Mouse (Mus musculus) heart, postnatal 14 days (tissue): Measurements from ENCODE around the gene Myom1. TPM values are rescaled to one million over a fixed set of nuclear protein-coding genes. Genes with fewer than 3 reads are reported as not detected.
"Not testable (repeated sequence)": the region's sequence is repeated elsewhere in the genome, so short reads cannot be mapped to it uniquely, and the experiment has no call there.

ENCODE experiments used
- DNase-seq, 2 experiments: peaks; one replicate each; pipeline ENCODE4 v3.0.0; 2021 to 2022
- intact Hi-C: fragments of 180-260 bp; cut with DNase I; formaldehyde crosslinking; loops from one replicate; pipeline ENCODE4 v1.15.1; 2025
- long read RNA-seq, 2 experiments: library from polyadenylated mRNA; stranded (forward); transcript quantifications; one replicate each; pipeline ENCODE4 v2.0.0; 2021
- total RNA-seq, 2 experiments: library from RNA; stranded (reverse); gene quantifications; 2 replicates each; pipeline ENCODE4 v1.2.3; 2021

Myom1 gene
- total RNA-seq, result 1,000 to 10,000 TPM; 1,141 to 1,154 TPM
- long read RNA-seq, experiment 1, full-length matches to known transcripts, result 185 of 462 reads
- long read RNA-seq, experiment 1, partial matches to known transcripts, result 261 of 462 reads
- long read RNA-seq, experiment 1, other reads (novel, unspliced or antisense), result 16 of 462 reads
- long read RNA-seq, experiment 2, full-length matches to known transcripts, result 177 of 456 reads
- long read RNA-seq, experiment 2, partial matches to known transcripts, result 257 of 456 reads
- long read RNA-seq, experiment 2, other reads (novel, unspliced or antisense), result 22 of 456 reads

GRCm38 (mm10) chr17:71002081-71002743 is at the start of gene Myom1:
Gene Myom1 (plus strand): TSS chr17:71002633.
- DNase-seq, result peak; percentile 100
- intact Hi-C loops, result loop anchor here (2.0 to 5.0 kb wide), 2 partner anchors 19 to 180 kb away; partner anchors contain the start of gene Lpin2

GRCm38 (mm10) chr17:70963546-70963945 is 38.9 kb upstream of the Myom1 start:
- peak; percentile 92 to 95 for DNase-seq
- intact Hi-C loops, result loop anchor here (10.0 kb wide), 1 partner anchor 439 kb away; no protein-coding TSS in a partner anchor

DNA sequence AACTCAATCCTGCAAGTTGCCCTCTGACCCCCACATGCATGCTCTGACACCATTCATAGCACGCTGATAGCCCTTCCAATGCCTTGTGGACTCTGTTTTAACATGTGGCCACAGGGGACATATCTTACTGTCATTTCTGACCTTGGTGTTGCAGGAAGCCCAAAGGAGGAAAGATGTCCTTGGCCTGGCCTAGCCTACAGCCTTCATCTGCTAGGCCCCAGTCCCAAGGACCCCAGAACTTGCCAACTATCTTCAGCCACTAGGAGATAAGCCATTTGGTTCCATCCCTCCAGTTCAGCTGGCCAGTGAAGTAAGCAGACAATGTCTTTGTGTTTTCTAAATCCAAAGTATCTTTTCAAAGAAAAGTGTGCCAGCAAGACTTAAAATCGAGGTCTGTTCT is 37.2 kb upstream of the Myom1 start:
- no peak for DNase-seq
- intact Hi-C loops, result loop anchor here (5.0 to 10.0 kb wide), 2 partner anchors 228 to 440 kb away; no protein-coding TSS in a partner anchor

GRCm38 (mm10) chr17:70966126-70966525 is 36.3 kb upstream of the Myom1 start:
- DNase-seq, result no peak
- intact Hi-C loops, result loop anchor here (1.0 to 10.0 kb wide), 3 partner anchors 122 to 441 kb away; no protein-coding TSS in a partner anchor

DNA sequence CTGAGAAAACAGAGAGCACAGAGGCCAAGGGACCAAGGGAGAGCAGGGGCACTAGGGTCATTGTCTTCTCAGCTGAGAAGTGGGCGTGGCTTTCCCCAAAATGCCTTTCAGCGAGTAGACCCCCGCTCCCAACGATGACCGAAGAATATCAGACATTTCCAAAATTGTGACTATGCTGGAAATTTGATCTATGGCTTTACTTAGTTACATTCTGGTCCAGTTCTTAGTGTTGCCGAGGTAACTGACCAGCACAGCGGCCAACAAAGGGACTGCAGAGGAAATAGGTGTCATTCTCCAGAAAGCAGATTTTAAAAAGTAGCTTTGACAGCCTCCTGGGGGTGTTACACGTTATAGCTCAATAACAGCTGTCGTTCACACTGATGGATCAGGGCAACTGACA is 35.2 kb upstream of the Myom1 start:
- intact Hi-C loops, result loop anchor here (5.0 to 10.0 kb wide), 2 partner anchors 230 to 442 kb away; no protein-coding TSS in a partner anchor
- no peak for DNase-seq

GRCm38 (mm10) chr17:70967646-70968045 is 34.8 kb upstream of the Myom1 start:
- intact Hi-C loops, result loop anchor here (1.0 to 10.0 kb wide), 4 partner anchors 212 to 443 kb away; no protein-coding TSS in a partner anchor
- no peak for DNase-seq

DNA sequence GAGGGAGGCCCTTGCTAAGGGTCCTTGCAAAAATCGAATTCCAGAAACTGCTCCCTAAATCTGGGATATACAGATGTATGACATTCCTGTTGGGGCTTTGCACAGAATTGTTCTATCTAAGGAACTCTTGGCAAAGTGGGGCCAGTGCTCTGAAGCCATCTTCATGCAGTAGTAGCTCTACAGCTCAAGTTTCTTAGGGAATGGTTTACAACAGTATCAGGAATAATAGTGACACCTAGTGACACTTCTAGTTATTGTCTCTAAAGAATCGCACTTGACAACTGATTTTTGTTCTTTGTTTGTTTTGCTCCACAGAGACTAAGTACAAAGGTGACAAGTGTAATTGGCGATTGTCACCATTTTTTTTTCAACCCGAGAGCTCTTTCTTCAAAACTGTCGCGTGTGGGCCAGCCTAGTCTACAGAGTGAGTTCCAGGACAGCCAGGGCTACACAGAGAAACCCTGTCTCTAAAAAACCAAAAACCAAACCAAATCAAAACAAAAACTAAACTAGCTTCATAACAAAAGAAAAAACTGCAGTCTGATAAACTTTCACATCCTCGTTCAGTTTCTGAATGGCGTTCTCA is 33.7 kb upstream of the Myom1 start:
- DNase-seq, result no peak
- intact Hi-C loops, result loop anchor here (1.0 to 10.0 kb wide), 4 partner anchors 213 to 444 kb away; no protein-coding TSS in a partner anchor

- DNase-seq, result no peak
- intact Hi-C loops, result no loop called here
Observed at GRCm38 (mm10) chr17:70971206-70971605, 31.2 kb upstream of the Myom1 start.

- no peak for DNase-seq
- intact Hi-C loops, result no loop called here
Observed at GRCm38 (mm10) chr17:70973398-70973797, 29.0 kb upstream of the Myom1 start.

DNA sequence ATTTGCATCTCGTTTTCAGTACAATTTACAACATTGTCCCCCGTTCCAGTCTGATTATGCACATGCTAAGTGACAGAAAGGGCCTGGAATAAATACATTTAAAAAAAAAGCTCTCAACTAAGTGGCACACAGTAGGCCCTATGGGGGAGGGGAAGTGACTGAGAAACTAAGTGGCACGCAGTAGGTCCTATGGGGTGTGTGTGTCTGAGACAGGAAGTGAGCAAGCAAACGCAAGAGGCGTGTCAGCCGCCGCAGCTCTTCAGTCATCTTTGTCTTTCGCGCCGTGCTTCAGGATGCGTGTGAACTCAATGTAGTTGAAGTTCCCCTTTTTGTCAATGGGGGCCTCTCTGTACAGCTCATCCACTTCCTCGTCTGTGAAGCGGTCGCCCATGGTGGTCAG is 28.4 kb upstream of the Myom1 start:
- intact Hi-C loops, result not testable (repeated sequence)

DNA sequence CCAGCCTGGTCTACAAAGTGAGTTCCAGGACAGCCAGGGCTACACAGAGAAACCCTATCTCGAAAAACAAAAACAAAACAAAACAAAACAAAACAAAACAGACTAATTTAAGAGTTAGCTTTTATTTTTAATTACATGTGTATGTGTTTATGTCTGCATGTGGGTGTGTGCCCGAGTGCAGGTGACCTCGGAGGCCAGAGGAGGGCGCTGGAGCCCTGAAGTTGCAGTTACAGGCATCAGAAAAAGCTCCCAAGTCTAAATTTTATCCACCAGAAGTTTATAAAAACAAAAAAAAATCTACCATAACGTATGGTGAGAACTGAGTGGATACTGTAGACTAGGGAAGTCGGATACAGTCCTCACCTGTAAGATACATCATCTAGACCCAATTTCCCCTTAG is 24.6 kb upstream of the Myom1 start:
- no peak for DNase-seq
- intact Hi-C loops, result no loop called here

More for the DNA sequence above, 28.4 kb upstream of the Myom1 start:
- not testable (repeated sequence) for DNase-seq

GRCm38 (mm10) chr17:70979345-70980223 is 22.8 kb upstream of the Myom1 start:
- peak in 1 of 2 experiments; percentile 55 for DNase-seq
- intact Hi-C loops, result loop anchor here (5.0 kb wide), 2 partner anchors 83 to 218 kb away; no protein-coding TSS in a partner anchor

DNA sequence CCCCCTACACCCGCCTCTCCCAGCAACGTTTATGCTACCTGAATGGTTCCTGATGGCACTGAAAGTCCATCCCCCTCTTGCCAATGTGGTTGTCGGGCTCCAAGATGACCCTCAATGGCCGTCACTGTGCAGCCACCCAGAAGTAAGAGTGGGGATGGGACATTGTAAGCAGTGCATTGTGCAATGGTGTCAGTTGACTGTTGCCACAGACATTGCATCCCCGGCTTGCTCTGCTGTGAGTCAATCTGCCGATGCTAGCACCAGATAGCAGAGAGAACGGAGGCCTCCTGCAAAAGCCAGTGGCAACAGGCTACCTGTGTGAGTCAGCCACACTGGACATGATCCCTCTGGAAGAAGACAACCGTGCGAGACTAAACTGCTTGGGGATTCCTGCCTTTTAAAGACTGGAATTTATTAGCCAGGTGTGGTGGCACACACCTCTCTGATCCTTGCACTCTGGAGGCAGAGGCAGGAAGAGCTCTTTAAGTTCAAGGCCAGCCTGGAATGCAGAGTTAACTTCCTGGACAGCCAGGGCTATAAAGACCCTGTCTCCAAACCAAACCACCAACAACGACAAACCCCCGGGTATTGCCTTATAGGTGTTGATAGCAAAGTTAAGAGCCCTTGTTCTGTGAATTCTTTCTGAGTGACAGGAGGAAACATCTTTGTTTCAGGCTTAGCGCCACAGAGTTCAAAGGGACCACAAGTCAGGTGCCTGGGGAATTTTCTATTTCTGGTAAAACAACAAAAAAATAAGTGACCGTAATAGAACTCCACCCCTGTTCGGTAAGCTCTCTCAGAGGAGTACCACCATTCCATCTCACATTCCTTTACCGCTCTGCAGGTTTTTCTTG is 16.7 kb upstream of the Myom1 start:
- intact Hi-C loops, result no loop called here
- no peak for DNase-seq

DNA sequence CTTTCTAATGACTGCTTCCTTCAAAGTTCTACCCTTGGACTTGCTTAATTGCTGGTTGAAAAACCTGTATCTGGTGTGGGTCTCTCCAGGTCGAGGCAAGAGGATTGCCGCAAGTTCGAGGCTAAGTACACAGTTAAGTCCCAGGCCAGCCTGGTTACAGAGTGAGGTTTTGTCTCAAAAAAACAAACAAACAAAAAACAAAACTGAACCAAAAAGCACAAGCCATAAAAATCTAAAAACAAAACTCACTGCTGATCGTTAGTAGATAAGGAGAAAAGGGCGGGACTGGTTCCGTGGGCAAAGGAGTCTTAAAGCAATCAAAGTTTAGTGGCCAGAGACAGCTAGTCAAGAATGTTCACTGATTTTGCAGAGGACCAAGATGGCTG is 16.1 kb upstream of the Myom1 start:
- intact Hi-C loops, result no loop called here
- DNase-seq, result no peak

- intact Hi-C loops, result no loop called here
Observed at GRCm38 (mm10) chr17:70986831-70987660, 15.4 kb upstream of the Myom1 start.

DNA sequence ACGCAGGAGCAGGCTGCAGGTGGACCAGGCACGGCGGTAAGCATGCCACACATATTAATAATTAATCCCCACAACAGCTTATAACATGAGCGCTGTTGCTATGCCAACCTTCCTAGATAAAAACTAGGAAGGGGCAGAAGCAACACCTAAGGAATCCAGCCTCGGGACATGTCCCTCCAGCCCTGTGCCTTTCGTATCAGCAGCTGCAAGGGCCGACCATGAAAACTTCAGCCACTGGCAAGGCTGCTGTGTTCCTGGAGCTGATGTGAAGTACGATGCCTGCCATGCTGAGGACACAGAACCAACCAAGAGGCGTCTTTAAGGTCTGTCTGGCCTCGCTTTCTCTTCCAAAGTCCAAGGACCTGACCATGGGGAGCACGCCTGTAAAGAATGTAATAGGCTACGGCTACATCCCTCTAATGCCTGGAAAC is 14.1 kb upstream of the Myom1 start:
- intact Hi-C loops, result no loop called here
- DNase-seq, result no peak

More at GRCm38 (mm10) chr17:70986831-70987660, 15.4 kb upstream of the Myom1 start:
- DNase-seq, result no peak

DNA sequence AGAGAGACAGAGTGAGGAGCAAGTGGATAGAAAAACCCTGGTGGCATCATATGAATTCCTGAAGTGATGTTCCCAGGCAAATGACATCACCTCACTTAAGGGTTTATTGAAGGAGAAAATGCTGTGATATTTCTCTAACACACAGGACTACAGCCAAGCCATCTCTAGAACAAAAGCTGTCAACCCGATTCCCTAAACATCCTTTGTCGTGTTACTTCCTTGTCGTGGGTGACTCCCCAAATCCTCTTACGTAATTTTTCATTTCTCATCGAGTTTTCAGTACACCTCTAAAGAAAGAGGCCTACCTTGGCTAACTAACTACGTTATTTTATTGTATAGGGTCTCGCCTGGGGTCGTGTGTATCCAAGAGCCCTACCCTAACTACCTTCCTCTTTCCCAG is 13.0 kb upstream of the Myom1 start:
- intact Hi-C loops, result no loop called here

DNA sequence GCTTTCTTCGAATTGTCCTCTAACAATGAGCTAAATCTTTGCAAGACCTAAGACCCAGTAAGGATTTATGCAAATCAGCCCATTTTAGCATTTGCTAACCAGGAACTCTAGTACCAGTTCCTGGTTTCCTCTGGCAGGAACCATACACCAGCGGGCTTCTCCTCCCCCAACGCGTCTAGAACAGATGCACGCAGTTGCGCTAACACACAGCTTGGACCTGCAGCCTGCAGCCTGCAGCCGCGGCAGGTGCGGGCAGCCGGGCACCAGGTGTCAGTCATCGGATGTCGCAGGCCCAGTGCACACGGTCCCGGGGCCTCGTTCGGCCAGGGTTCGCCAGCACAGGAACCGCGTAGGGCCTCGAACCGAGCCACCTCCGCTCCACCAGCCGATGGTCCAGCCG is 12.4 kb upstream of the Myom1 start:
- intact Hi-C loops, result no loop called here
- no peak for DNase-seq

More for the DNA sequence above, 13.0 kb upstream of the Myom1 start:
- no peak for DNase-seq
